Mouse (Mus musculus) bone marrow, adult 2 months (tissue): Measurements from ENCODE around the gene Prkag1.

Experiments
- CTCF ChIP-seq: fragments of 200-500 bp; IDR thresholded peaks from 2 replicates; pipeline ENCODE4 v1.5.1; 2011; ENCODE audit warnings: low read length, control low read depth; ENCODE audit not compliant: control insufficient read depth, insufficient read depth
- POLR2A ChIP-seq: fragments of 200-500 bp; IDR thresholded peaks from 2 replicates; pipeline ENCODE4 v1.6.1; 2011; ENCODE audit warnings: low read depth, mild to moderate bottlenecking, control low read depth, low read length, borderline replicate concordance; ENCODE audit not compliant: control insufficient read depth

DNA sequence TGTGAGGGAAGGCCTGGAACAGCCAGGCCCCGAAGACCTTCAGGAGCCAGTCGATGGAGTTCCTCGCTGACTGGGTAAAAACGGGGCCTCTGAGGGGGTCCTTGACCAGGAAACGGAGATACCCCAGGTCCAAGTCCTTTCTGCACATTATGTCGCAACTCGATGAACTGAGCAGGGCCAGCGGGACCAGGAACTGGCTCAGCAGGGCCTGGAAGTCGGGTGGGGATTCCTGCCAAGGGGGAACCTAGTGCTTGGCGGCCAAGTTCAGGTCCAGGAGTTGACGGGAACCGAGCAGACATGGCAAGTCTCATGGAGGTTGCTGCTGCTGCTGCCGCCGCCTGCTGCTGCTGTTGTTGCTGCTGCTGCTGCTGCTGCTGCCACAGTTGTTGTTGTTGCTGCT lies 19.3 kb upstream of the Prkag1 start:
- no peak for TF ChIP-seq CTCF
- no peak for TF ChIP-seq POLR2A
